Comparison of ENCODE assay signal across 8 mouse cellular contexts in the genomic region with DNA sequence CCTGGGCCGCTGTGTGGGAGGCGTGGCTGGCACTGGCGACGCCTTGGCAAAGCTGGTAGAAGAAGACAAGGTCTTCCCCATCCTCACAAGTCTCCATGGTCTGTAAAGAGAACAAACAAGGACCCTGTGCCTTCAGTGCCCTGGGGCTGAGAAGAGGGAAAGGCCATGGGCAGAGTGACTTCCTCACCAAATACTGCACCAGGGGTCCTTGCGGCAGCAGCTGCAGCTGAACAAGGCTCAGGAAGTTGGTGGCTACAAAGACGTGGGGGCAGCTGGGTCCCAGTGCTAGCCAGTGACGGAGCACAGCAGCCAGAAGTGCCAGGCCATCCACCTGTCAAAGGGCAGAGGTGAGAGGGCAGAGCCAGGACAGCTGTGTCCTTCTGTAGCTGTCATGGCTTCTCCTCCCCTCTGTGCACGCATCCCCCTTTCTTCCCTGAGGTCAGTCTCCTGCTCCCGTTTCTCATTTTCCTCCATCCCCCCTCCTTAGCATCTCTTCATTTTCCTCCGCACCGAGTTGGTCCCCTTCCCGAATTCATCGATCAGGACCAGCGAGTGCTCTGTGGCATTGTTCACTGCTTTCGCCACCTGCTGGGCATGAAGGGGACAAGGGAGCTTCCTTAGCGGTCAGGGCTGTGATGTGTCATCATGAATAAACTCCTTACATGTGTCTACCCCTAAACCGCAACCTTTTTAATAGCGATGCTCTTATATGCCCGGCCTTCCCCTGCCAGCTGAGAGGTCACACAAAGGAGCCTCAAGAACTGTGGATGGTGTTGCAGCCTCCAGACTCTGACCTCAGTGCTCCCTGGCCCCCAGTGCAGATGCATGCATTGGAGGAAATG. TPM values are rescaled to one million over a fixed set of nuclear protein-coding genes. Genes with fewer than 3 reads are reported as not detected.
DNase-seq lines count a peak whose midpoint lies in the region; ATAC-seq and TF ChIP-seq lines count a peak whose summit lies in the region.
"Had no signal": no experiment of that assay in that cellular context is flagged by ENCODE, and none has a peak within 500 bp of the region (broad histone marks: within the 10 kb centered on the region; RNA-seq: fewer than 3 reads in every experiment).

No protein-coding gene starts in this region.

- no peak overlapping the region for H3K9ac ChIP-seq in liver, embryonic 13.5 days

- peak; percentile 40; the same call in 1 of the 2 replicates for ATAC-seq in erythroid progenitor cell, adult 5-6 weeks (replicated peaks; ENCODE audit: low FRiP score, poor library complexity, severe bottlenecking)
- ATAC-seq in liver, embryonic 13.5 days (ENCODE audit: low read depth), result no peak

- 0 out of 2 replicates have a peak overlapping the region, but pooled peaks have one; percentile 1 for H3K4me2 ChIP-seq in liver, embryonic 13.5 days

- H3K27ac ChIP-seq in liver, embryonic 13.5 days, result no peak overlapping the region
- H3K27ac ChIP-seq: macrophage had no signal

- no peak overlapping the region for H3K4me3 ChIP-seq in lung, adult 2 months (replicated peaks; ENCODE audit: extremely low read depth, low read depth, low read length)
- no peak overlapping the region for H3K4me3 ChIP-seq in liver, embryonic 13.5 days (replicated peaks)

- no peak for DNase-seq in lung, adult 2 months
- DNase-seq in lung, adult 18-20 months, result no peak
- no peak for DNase-seq in liver, embryonic 13.5 days
- DNase-seq in naive thymus-derived CD4-positive, alpha-beta T cell, adult 2 months (ENCODE audit: low read depth), result peak; percentile 57
- DNase-seq in right cerebral cortex, adult 18-20 months, result no peak
- no peak for DNase-seq in adrenal gland, adult 18-20 months (ENCODE audit: low spot score in 2 of 2)

- peaks cover 3% of the 10 kb centered on the region for H3K4me1 ChIP-seq in lung, adult 2 months (ENCODE audit: control insufficient read depth, insufficient read depth, low read length)
- peaks cover 73% of the 10 kb centered on the region for H3K4me1 ChIP-seq in liver, embryonic 13.5 days (replicated peaks)

- H3K9me3 ChIP-seq in liver, embryonic 13.5 days (replicated peaks), result no peaks in the 10 kb centered on the region

- WGBS in lung, adult 2 months, result 38% methylated on average over 19 of the region's 19 CpGs
- 44% methylated on average over 19 of the region's 19 CpGs for WGBS in liver, embryonic 13.5 days (ENCODE audit: insufficient replicate concordance)

- TF ChIP-seq POLR2A in lung, adult 2 months (IDR thresholded peaks at IDR 0.05; ENCODE audit: borderline replicate concordance, extremely low read depth, low read depth, low read length), result no peak

- H3K36me3 ChIP-seq in liver, embryonic 13.5 days, result no peaks in the 10 kb centered on the region

- no peaks in the 10 kb centered on the region for H3K27me3 ChIP-seq in liver, embryonic 13.5 days

- peak; percentile 85 for TF ChIP-seq CTCF in lung, adult 2 months (IDR thresholded peaks at IDR 0.05; ENCODE audit: insufficient read depth, low read length)

RNA-seq across cellular contexts. Expression of gene Sapcd1, which starts 2.1 kb away (rescaled TPM):
- 2.1 and 2.8 TPM in 2 replicates for polyA plus RNA-seq in lung, adult 2 months (2012; rRNA removed)
- total RNA-seq in erythroid progenitor cell, adult 5-6 weeks (2015; ENCODE audit: low replicate concordance), result 1.7 and 10.8 TPM in 2 replicates
- 1.4 TPM in 1 of 2 replicates, not detected in the other for total RNA-seq in erythroid progenitor cell, adult 5-6 weeks (2017; ENCODE audit: low replicate concordance)
- 2.5 and 2.8 TPM in 2 replicates for polyA plus RNA-seq in liver, embryonic 13.5 days (2015; fragmentation: Nextera tagmentation; extraction: Ambion mirVana)
- under 1 TPM in 1 of 2 experiments, not detected in 1; 0.51 TPM for total RNA-seq in adrenal gland, adult 18-20 months (2021)
- polyA plus RNA-seq: macrophage had no signal

RNA-seq across cellular contexts. Expression of gene Vwa7, which starts 13.5 kb away (rescaled TPM):
- 4.0 and 4.2 TPM in 2 replicates for polyA plus RNA-seq in lung, adult 2 months (2012; rRNA removed)
- not detected in 2 replicates for total RNA-seq in erythroid progenitor cell, adult 5-6 weeks (2015; ENCODE audit: low replicate concordance)
- total RNA-seq in erythroid progenitor cell, adult 5-6 weeks (2017; ENCODE audit: low replicate concordance), result 0.39 and 0.53 TPM in 2 replicates
- 0.08 TPM in 2 replicates for polyA plus RNA-seq in liver, embryonic 13.5 days (2015; fragmentation: Nextera tagmentation; extraction: Ambion mirVana)
- total RNA-seq in adrenal gland, adult 18-20 months (2021), result under 1 TPM; 0.50 to 0.61 TPM

RNA-seq across cellular contexts. Expression of gene Msh5, which starts 16.6 kb away (rescaled TPM):
- 5.4 and 6.0 TPM in 2 replicates for polyA plus RNA-seq in lung, adult 2 months (2012; rRNA removed)
- 36.9 and 39.6 TPM in 2 replicates for total RNA-seq in erythroid progenitor cell, adult 5-6 weeks (2015; ENCODE audit: low replicate concordance)
- total RNA-seq in erythroid progenitor cell, adult 5-6 weeks (2017; ENCODE audit: low replicate concordance), result 27.3 and 50.9 TPM in 2 replicates
- polyA plus RNA-seq in liver, embryonic 13.5 days (2015; fragmentation: Nextera tagmentation; extraction: Ambion mirVana), result 3.2 and 3.4 TPM in 2 replicates
- total RNA-seq in adrenal gland, adult 18-20 months (2021), result 1 to 10 TPM; 1.1 to 1.3 TPM

RNA-seq across cellular contexts. Expression of gene Clic1, which starts 19.9 kb away (rescaled TPM):
- 124 and 153 TPM in 2 replicates for polyA plus RNA-seq in lung, adult 2 months (2012; rRNA removed)
- total RNA-seq in erythroid progenitor cell, adult 5-6 weeks (2015; ENCODE audit: low replicate concordance), result 91.0 and 110 TPM in 2 replicates
- total RNA-seq in erythroid progenitor cell, adult 5-6 weeks (2017; ENCODE audit: low replicate concordance), result 68.3 and 95.5 TPM in 2 replicates
- polyA plus RNA-seq in liver, embryonic 13.5 days (2015; fragmentation: Nextera tagmentation; extraction: Ambion mirVana), result 141 and 147 TPM in 2 replicates
- total RNA-seq in adrenal gland, adult 18-20 months (2021), result 10 to 100 TPM; 71.9 to 92.9 TPM

RNA-seq across cellular contexts. Expression of gene Ddah2, which starts 28.9 kb away (rescaled TPM):
- 137 and 141 TPM in 2 replicates for polyA plus RNA-seq in lung, adult 2 months (2012; rRNA removed)
- 2.1 TPM in 1 of 2 replicates, not detected in the other for total RNA-seq in erythroid progenitor cell, adult 5-6 weeks (2015; ENCODE audit: low replicate concordance)
- total RNA-seq in erythroid progenitor cell, adult 5-6 weeks (2017; ENCODE audit: low replicate concordance), result 1.5 and 5.6 TPM in 2 replicates
- polyA plus RNA-seq in liver, embryonic 13.5 days (2015; fragmentation: Nextera tagmentation; extraction: Ambion mirVana), result 28.9 and 30.6 TPM in 2 replicates
- 10 to 100 TPM in 1 of 2 experiments, 1 to 10 TPM in 1; 9.1 to 17.0 TPM for total RNA-seq in adrenal gland, adult 18-20 months (2021)

Comparison
In these comparisons a context has a peak if more than half of its experiments do, and no peak if none do; other contexts are left out.
1. RNA of gene Msh5, which starts 16.6 kb away (total RNA-seq): 27.3 to 50.9 TPM in erythroid progenitor cell, adult 5-6 weeks; 1.1 to 1.3 TPM in adrenal gland, adult 18-20 months; every median in the first group is over 10 times any median in the second.